Mouse (Mus musculus): ENCODE results near the gene Eif5a. TPM values are rescaled to one million over a fixed set of nuclear protein-coding genes. Genes with fewer than 3 reads are reported as not detected.

The Eif5a gene
- polyA plus RNA-seq, 1 experiment from 2014 or later = 2,970 TPM

GRCm38 (mm10) chr11:69870289-69871069 is 51.3 kb downstream of the Eif5a start:
- Histone ChIP-seq H3K27ac (no peak overlapping the region), H3K36me3 (replicated peaks) (no peaks in the 10 kb centered on the region), H3K9me3 (no peaks in the 10 kb centered on the region), H3K4me3 (no peak overlapping the region), H3K4me1 (no peaks in the 10 kb centered on the region), H3K27me3 (ENCODE audit: poor library complexity, severe bottlenecking) (no peaks in the 10 kb centered on the region)
- no peak for DNase-seq (ENCODE audit: extremely low spot score, low spot score)
- WGBS = 87% methylated on average over 2 of the region's 2 CpGs

GRCm38 (mm10) chr11:69867335-69867734 is 54.4 kb downstream of the Eif5a start:
- Histone ChIP-seq H3K4me3 (no peak overlapping the region), H3K9me3 (no peaks in the 10 kb centered on the region), H3K27me3 (ENCODE audit: poor library complexity, severe bottlenecking) (no peaks in the 10 kb centered on the region), H3K36me3 (replicated peaks) (no peaks in the 10 kb centered on the region), H3K27ac (no peak overlapping the region), H3K4me1 (peaks cover 3% of the 10 kb centered on the region; the same call in 1 of the 2 replicates)
- WGBS = 73% methylated on average over 9 of the region's 9 CpGs
- no peak for DNase-seq (ENCODE audit: extremely low spot score, low spot score)

Small RNA genes within 50 kb of the gene (microRNA-seq; reads per million reads assigned to microRNA genes)
- gene Mir6924 = not detected

Other genes starting within 250 kb of the Eif5a start
- gene Eif4a1, start 249.5 kb downstream of the Eif5a start, polyA plus RNA-seq (2016; fragmentation: Nextera tagmentation; extraction: Ambion mirVana) = 725 and 747 TPM in 2 replicates
- gene Senp3, start 239.9 kb downstream of the Eif5a start, polyA plus RNA-seq (2016; fragmentation: Nextera tagmentation; extraction: Ambion mirVana) = 127 and 128 TPM in 2 replicates
- 0.20 TPM in 1 of 2 replicates, not detected in the other for gene Tnfsf13, start 236.2 kb downstream of the Eif5a start, polyA plus RNA-seq (2016; fragmentation: Nextera tagmentation; extraction: Ambion mirVana)
- 1.1 and 1.6 TPM in 2 replicates for gene Tnfsf12, start 226.1 kb downstream of the Eif5a start, polyA plus RNA-seq (2016; fragmentation: Nextera tagmentation; extraction: Ambion mirVana)
- 0.44 and 0.55 TPM in 2 replicates for gene Tnfsfm13, start 225.9 kb downstream of the Eif5a start, polyA plus RNA-seq (2016; fragmentation: Nextera tagmentation; extraction: Ambion mirVana)
- 32.9 and 34.5 TPM in 2 replicates for gene Polr2a, start 163.3 kb downstream of the Eif5a start, polyA plus RNA-seq (2016; fragmentation: Nextera tagmentation; extraction: Ambion mirVana)
- 0.14 TPM in 1 of 2 replicates, not detected in the other for gene Slc35g3, start 160.0 kb downstream of the Eif5a start, polyA plus RNA-seq (2016; fragmentation: Nextera tagmentation; extraction: Ambion mirVana)
- 0.46 and 0.77 TPM in 2 replicates for gene Zbtb4, start 156.0 kb downstream of the Eif5a start, polyA plus RNA-seq (2016; fragmentation: Nextera tagmentation; extraction: Ambion mirVana)
- gene Chrnb1, start 126.0 kb downstream of the Eif5a start, polyA plus RNA-seq (2016; fragmentation: Nextera tagmentation; extraction: Ambion mirVana) = 1.0 and 1.5 TPM in 2 replicates
- gene Fgf11, start 120.1 kb downstream of the Eif5a start, polyA plus RNA-seq (2016; fragmentation: Nextera tagmentation; extraction: Ambion mirVana) = 0.73 TPM in 2 replicates
- 0.71 and 0.95 TPM in 2 replicates for gene Tmem102, start 116.3 kb downstream of the Eif5a start, polyA plus RNA-seq (2016; fragmentation: Nextera tagmentation; extraction: Ambion mirVana)
- gene Gm39566, start 106.7 kb downstream of the Eif5a start, polyA plus RNA-seq (2016; fragmentation: Nextera tagmentation; extraction: Ambion mirVana) = not detected in 2 replicates
- not detected in 2 replicates for gene Spem2, start 103.5 kb downstream of the Eif5a start, polyA plus RNA-seq (2016; fragmentation: Nextera tagmentation; extraction: Ambion mirVana)
- 0.19 TPM in 1 of 2 replicates, not detected in the other for gene Spem1, start 99.8 kb downstream of the Eif5a start, polyA plus RNA-seq (2016; fragmentation: Nextera tagmentation; extraction: Ambion mirVana)
- gene Nlgn2, start 84.2 kb downstream of the Eif5a start, polyA plus RNA-seq (2016; fragmentation: Nextera tagmentation; extraction: Ambion mirVana) = 4.7 and 5.2 TPM in 2 replicates
- gene Tmem256, start 83.4 kb downstream of the Eif5a start, polyA plus RNA-seq (2016; fragmentation: Nextera tagmentation; extraction: Ambion mirVana) = 259 and 290 TPM in 2 replicates
- 67.5 and 67.6 TPM in 2 replicates for gene Plscr3, start 75.6 kb downstream of the Eif5a start, polyA plus RNA-seq (2016; fragmentation: Nextera tagmentation; extraction: Ambion mirVana)
- gene Tnk1, start 63.2 kb downstream of the Eif5a start, polyA plus RNA-seq (2016; fragmentation: Nextera tagmentation; extraction: Ambion mirVana) = 0.79 and 1.9 TPM in 2 replicates
- not detected in 2 replicates for gene Tmem95, start 43.9 kb downstream of the Eif5a start, polyA plus RNA-seq (2016; fragmentation: Nextera tagmentation; extraction: Ambion mirVana)
- gene Kctd11, start 40.6 kb downstream of the Eif5a start, polyA plus RNA-seq (2016; fragmentation: Nextera tagmentation; extraction: Ambion mirVana) = 4.8 and 6.7 TPM in 2 replicates
- gene Acap1, start 26.4 kb downstream of the Eif5a start, polyA plus RNA-seq (2016; fragmentation: Nextera tagmentation; extraction: Ambion mirVana) = 0.84 and 1.3 TPM in 2 replicates
- gene 2810408A11Rik, start 21.0 kb downstream of the Eif5a start, polyA plus RNA-seq (2016; fragmentation: Nextera tagmentation; extraction: Ambion mirVana) = 11.9 and 12.2 TPM in 2 replicates
- 14.3 and 14.8 TPM in 2 replicates for gene Neurl4, start 20.9 kb downstream of the Eif5a start, polyA plus RNA-seq (2016; fragmentation: Nextera tagmentation; extraction: Ambion mirVana)
- 92.4 and 97.3 TPM in 2 replicates for gene Gps2, start 8.1 kb downstream of the Eif5a start, polyA plus RNA-seq (2016; fragmentation: Nextera tagmentation; extraction: Ambion mirVana)
- 5.7 and 6.4 TPM in 2 replicates for gene Ybx2, start 13.8 kb upstream of the Eif5a start, polyA plus RNA-seq (2016; fragmentation: Nextera tagmentation; extraction: Ambion mirVana)
- gene Slc2a4, start 26.2 kb upstream of the Eif5a start, polyA plus RNA-seq (2016; fragmentation: Nextera tagmentation; extraction: Ambion mirVana) = 14.2 and 15.7 TPM in 2 replicates
- 19.7 and 21.9 TPM in 2 replicates for gene Cldn7, start 42.8 kb upstream of the Eif5a start, polyA plus RNA-seq (2016; fragmentation: Nextera tagmentation; extraction: Ambion mirVana)
- 21.5 and 23.4 TPM in 2 replicates for gene Ctdnep1, start 59.2 kb upstream of the Eif5a start, polyA plus RNA-seq (2016; fragmentation: Nextera tagmentation; extraction: Ambion mirVana)
- 159 TPM in 2 replicates for gene Elp5, start 60.6 kb upstream of the Eif5a start, polyA plus RNA-seq (2016; fragmentation: Nextera tagmentation; extraction: Ambion mirVana)
- 318 and 331 TPM in 2 replicates for gene Gabarap, start 69.2 kb upstream of the Eif5a start, polyA plus RNA-seq (2016; fragmentation: Nextera tagmentation; extraction: Ambion mirVana)
- 94.5 and 96.2 TPM in 2 replicates for gene Phf23, start 73.8 kb upstream of the Eif5a start, polyA plus RNA-seq (2016; fragmentation: Nextera tagmentation; extraction: Ambion mirVana)
- 44.3 and 51.6 TPM in 2 replicates for gene Dvl2, start 78.6 kb upstream of the Eif5a start, polyA plus RNA-seq (2016; fragmentation: Nextera tagmentation; extraction: Ambion mirVana)
- 41.0 and 44.1 TPM in 2 replicates for gene Acadvl, start 93.5 kb upstream of the Eif5a start, polyA plus RNA-seq (2016; fragmentation: Nextera tagmentation; extraction: Ambion mirVana)
- 13.8 and 15.5 TPM in 2 replicates for gene Dlg4, start 95.0 kb upstream of the Eif5a start, polyA plus RNA-seq (2016; fragmentation: Nextera tagmentation; extraction: Ambion mirVana)
- gene Asgr1, start 132.1 kb upstream of the Eif5a start, polyA plus RNA-seq (2016; fragmentation: Nextera tagmentation; extraction: Ambion mirVana) = 0.71 and 1.2 TPM in 2 replicates
- not detected in 2 replicates for gene Asgr2, start 170.7 kb upstream of the Eif5a start, polyA plus RNA-seq (2016; fragmentation: Nextera tagmentation; extraction: Ambion mirVana)
- not detected in 2 replicates for gene Mgl2, start 208.4 kb upstream of the Eif5a start, polyA plus RNA-seq (2016; fragmentation: Nextera tagmentation; extraction: Ambion mirVana)
- gene Clec10a, start 234.2 kb upstream of the Eif5a start, polyA plus RNA-seq (2016; fragmentation: Nextera tagmentation; extraction: Ambion mirVana) = not detected in 2 replicates

Measured in forebrain, embryonic 10.5 days (tissue).